Mouse (Mus musculus) G1E-ER4 (cell line): ENCODE data around the gene Mrtfa. TPM values are rescaled to one million over a fixed set of nuclear protein-coding genes. Genes with fewer than 3 reads are reported as not detected.

Experiments used
- GATA1 ChIP-seq: IDR thresholded peaks from one replicate; pipeline ENCODE4 v1.8.0; 2012; ENCODE audit warnings: low read length, inconsistent platforms
- polyA plus RNA-seq: library from polyadenylated mRNA; stranded (reverse); fragments of >175 nt; gene quantifications from 2 replicates; pipeline ENCODE4 v1.2.3, GENCODE M21; 2012

Gene Mrtfa
- polyA plus RNA-seq, 1 experiment, result 17.8 TPM

- no peak for TF ChIP-seq GATA1
Observed at GRCm38 (mm10) chr15:81175633-81176032, 14.9 kb downstream of the Mrtfa start.

DNA sequence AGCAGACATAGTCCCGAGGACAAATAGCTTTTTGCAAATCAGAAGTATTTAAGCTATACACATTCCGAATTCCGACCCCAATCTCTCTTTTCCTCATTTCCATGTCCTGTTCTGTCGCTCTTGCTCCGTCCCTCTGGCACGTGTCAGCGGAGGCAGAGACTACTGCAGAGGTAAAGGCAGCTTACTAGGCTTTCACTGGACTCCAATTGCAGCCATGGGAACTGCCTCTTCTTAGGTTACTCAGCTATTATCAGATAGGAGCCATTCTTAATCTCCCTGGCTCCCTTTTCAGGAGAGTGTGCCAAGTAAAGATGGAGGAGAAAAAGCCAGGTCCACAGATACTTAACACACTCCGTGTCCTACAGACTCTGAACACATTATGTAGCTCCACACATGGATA lies 18.3 kb downstream of the Mrtfa start:
- no peak for TF ChIP-seq GATA1

- no peak for TF ChIP-seq GATA1
Observed at GRCm38 (mm10) chr15:81168735-81169134, 21.8 kb downstream of the Mrtfa start.

DNA sequence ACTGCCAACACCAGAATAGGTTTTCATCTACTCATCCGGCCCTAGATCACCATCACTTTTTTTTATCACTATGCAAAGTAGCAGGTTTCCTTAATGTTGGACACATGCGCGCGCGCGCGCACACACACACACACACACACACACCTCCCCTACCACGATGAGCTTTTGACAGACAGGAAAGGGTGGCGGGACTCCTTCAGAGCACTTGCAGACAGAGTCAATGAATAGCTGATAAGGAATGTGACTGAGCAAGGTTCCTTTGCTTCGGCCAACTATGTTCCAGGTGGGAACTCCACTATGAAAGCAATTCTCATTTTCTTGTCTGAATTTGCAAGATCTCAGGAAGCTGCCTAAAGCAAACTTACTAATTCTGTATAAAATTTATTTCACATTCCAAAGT lies 22.7 kb downstream of the Mrtfa start:
- no peak for TF ChIP-seq GATA1

- TF ChIP-seq GATA1, result no peak
Observed at GRCm38 (mm10) chr15:81166291-81166690, 24.3 kb downstream of the Mrtfa start.

DNA sequence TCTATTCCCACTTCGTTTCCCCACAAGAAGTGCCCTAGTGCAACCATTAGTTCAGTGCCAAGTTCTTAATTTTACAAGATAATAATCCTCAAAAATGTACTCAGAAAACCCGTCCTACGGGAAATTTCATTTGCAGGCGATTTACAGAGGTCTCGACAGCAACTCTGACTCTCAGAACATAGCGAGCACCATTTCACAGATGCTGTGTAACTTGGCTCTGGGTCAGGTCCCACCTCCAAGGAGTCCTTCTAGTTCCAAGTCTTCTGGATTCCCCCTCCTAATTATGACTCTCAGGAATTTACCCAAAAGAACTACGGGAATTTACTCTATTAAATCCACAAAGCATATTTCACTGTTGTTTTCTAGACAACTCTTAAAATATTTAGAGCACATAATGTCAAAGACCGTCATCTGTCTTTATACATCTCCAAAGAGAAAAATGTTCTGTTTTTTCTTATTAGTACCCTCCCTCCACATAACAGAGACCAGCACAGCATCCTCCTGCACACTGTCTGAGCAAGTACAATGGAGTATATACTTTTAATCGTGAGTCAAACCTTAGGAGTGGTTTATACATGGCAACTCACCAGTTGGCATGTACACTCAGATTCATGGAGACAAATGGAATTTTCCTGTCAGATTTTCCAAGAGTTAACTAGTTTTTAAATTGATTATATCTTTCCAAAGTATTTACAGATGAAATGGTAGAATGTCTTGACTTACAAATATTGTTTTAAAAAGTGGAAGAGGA lies 25.8 kb downstream of the Mrtfa start:
- no peak for TF ChIP-seq GATA1

DNA sequence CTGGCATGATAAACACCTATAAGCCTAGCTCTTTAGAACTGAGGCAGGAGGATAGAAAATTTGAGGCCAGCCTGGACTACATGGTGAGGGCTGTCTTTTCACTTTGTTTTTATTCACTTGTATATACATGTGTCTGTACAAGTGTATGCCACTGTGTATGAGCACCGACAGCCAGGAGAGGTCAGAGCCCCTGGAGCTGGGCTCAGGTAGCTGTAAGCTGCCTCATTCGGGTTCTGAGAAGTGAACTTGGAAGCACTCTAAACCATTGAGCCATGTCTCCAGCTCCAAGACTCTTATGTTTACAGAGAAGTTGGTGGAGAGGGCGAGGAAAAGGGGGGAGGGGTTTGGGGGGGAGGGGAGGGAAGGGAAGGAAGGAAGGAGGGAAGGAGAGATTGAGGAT lies 29.0 kb downstream of the Mrtfa start:
- TF ChIP-seq GATA1, result no peak

DNA sequence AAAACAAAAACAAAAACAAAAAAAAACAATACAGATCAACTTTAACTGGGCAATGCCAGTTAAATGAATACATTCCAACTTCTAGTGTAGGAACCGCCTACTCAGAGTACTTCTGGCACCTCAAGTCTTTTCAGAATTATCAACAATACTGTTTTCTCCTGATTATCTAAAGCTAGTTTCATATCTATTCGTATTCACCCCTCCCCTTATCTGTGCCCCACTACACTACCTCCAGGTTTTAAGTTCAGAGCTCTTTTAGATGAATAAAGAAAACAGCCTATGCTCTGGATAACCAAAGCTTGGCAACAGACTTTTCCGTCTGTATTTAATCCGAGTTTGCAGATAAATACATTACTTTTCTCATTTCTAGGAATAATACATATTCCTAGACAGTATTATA lies 29.9 kb downstream of the Mrtfa start:
- no peak for TF ChIP-seq GATA1

DNA sequence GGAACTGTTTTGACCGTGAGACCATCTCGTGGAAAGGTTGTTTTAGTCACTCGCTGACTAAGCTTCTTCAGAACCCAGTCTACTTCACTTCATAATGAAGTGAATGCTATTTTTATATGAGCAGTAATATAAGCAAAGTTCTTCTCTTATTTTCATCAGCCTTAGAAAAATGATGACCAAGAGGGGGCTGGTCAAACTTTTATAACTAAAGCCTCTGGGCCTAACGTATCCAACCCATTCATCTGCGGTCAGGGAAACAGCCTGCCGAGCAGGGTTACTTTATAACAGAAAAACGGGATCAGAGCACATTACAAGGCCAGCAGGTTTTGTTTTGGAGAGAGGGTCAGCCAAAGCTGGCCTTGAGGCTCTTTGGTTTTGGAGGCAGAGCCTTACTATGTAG lies 31.3 kb downstream of the Mrtfa start:
- no peak for TF ChIP-seq GATA1

- no peak for TF ChIP-seq GATA1
Observed at GRCm38 (mm10) chr15:81158517-81159120, 31.9 kb downstream of the Mrtfa start.

DNA sequence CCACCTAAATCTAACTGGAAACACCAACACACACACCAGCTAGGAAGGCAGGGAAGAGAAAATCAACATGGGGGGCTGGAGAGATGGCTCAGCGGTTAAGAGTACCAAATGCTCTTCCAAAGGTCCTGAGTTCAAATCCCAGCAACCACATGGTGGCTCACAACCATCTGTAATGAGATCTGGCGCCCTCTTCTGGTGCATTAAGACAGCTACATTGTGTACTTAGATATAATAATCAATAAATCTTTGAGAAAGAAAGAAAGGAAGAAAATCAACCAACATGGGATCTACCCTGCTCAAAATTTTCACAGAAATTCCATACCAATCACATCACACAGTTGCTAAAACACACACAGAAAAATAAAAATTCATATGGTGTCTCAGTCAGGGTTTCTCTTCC lies 34.1 kb downstream of the Mrtfa start:
- no peak for TF ChIP-seq GATA1

DNA sequence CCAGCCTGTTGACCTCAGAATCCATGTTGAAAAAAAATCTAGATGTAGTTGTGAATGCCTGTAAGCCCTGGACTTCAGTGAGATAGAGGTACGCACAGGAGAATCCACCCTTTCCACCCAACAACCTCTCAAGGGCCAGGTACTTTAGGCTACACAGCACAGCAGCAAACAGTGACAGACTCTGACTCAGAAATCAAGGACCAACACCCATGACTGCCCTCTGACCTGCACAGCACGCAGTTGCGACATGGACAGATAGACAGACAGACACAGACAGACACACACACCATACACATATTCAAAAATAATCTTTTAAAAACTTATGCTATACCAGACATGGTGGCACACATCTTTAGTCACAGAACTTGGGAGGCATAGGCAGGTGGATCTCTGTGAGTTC lies 34.7 kb downstream of the Mrtfa start:
- no peak for TF ChIP-seq GATA1

DNA sequence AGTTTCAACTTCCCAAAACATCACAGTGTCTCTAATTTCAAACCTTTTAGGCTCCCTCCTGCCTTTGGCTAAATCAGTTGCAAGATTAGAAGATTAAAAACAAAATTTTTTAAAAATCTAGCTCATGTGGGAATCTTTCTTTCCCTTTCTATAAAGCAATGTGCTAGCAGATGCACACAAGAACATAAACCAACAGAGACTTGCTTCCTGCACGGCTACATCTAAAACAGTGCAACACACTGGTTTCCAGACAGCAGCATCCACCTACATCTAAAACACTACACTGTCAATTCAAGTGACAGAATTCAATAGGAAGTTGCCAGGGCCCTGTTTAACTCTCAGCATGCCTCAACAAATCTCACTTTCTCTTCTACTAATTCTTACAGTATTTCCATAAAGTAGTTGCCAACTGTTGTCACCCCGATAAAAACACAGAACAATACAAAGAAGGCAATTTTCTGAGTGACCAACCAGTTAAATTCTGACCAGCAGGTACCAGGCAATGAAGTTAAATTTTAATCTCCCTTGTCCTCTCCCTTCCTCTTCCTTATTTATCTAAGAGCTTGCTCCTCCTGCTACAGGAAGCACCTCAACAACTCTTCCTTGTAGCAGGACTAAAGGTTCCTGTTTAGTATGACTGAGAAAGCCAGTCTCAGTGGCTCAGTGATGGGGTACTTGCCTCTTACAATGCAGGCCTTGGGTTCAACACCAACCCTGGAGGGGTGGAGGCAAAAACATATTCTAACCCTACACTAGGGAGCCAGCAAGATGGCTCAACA lies 35.5 kb downstream of the Mrtfa start:
- no peak for TF ChIP-seq GATA1

- TF ChIP-seq GATA1, result no peak
Observed at GRCm38 (mm10) chr15:81141956-81142576, 48.5 kb downstream of the Mrtfa start.

DNA sequence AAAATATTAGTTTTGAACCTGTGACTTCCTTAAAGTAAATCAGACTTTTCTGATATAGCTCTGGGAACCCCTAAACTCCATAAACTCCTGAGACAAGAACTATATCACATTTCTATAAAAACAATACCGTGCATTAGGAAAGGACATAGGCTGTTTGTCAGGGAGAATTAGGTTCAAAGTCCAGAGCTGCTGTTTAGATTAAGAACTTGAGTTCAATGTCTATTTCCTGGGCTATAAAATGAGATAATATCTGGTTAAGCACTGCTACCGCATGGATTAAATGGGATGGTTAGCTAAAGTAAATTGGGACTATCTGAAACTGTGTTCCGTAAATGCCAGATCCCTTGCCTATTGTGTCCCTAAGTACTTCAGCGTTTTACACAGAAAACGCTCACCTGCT lies 50.6 kb downstream of the Mrtfa start:
- TF ChIP-seq GATA1, result no peak

DNA sequence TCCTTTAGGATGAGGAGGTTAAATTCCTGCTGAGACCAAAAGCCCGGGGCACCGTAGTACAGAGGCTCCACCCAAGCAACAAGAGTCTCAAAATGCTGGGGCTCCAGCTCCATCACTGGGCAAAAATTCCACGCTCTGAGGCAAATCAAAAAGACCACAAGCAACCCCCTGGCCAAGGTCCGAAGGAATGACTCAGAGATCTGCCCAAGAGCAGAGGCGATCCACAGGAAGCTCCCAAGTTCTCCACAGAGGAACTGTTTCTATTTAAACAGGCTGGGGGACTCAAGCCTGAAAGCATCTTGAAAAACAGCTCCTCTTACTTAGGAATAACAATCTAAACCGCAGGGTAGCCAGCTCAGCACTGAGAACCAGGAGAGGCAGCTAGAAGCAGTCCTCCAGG lies 53.3 kb downstream of the Mrtfa start:
- no peak for TF ChIP-seq GATA1

GRCm38 (mm10) chr15:81133781-81134180 lies 56.8 kb downstream of the Mrtfa start:
- TF ChIP-seq GATA1, result no peak
